13 mouse cellular contexts compared by ENCODE assay signal in the genomic region with DNA sequence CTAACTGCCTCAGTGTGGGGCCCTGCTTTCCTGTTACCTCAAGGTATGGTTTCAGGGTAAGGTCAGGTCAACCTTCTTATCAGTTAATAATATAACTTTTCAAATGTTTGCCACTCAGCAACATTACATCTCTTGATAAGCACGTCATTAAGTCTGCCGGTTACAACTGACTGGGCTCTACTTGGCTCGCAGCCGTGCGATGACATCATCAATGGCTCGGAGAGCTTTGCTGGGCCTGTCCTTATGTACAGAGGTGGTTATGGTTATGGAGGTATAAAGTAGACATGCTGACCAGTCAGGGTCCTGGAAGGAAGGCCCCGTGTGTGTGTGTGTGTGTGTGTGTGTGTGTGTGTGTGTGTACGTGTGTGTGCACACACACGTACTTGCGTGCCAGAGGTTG. TPM values are rescaled to one million over a fixed set of nuclear protein-coding genes. Genes with fewer than 3 reads are reported as not detected.
DNase-seq lines count a peak whose midpoint lies in the region; ATAC-seq and TF ChIP-seq lines count a peak whose summit lies in the region.
"Had no signal": no experiment of that assay in that cellular context is flagged by ENCODE, and none has a peak within 500 bp of the region (broad histone marks: within the 10 kb centered on the region; RNA-seq: fewer than 3 reads in every experiment).

No protein-coding gene starts in this region.

- H3K27me3 ChIP-seq in heart, embryonic 15.5 days: no peaks in the 10 kb centered on the region
- no peaks in the 10 kb centered on the region for H3K27me3 ChIP-seq in heart, embryonic 12.5 days (replicated peaks)
- H3K27me3 ChIP-seq in lung, postnatal 0 days (replicated peaks; ENCODE audit: insufficient read depth, low read length): no peaks in the 10 kb centered on the region
- no peaks in the 10 kb centered on the region for H3K27me3 ChIP-seq in kidney, postnatal 0 days (ENCODE audit: insufficient read depth, low read length)
- H3K27me3 ChIP-seq: limb, embryonic 13.5 days had no signal

- H3K9me3 ChIP-seq in heart, embryonic 15.5 days (replicated peaks): no peaks in the 10 kb centered on the region
- peaks cover 6% of the 10 kb centered on the region; the same call in 1 of the 2 replicates for H3K9me3 ChIP-seq in heart, embryonic 12.5 days (replicated peaks)
- H3K9me3 ChIP-seq in lung, postnatal 0 days (ENCODE audit: low read length): no peaks in the 10 kb centered on the region
- no peaks in the 10 kb centered on the region for H3K9me3 ChIP-seq in kidney, postnatal 0 days (replicated peaks; ENCODE audit: low read length)

- no peak overlapping the region for H3K4me2 ChIP-seq in heart, embryonic 15.5 days
- H3K4me2 ChIP-seq in heart, embryonic 12.5 days: no peak overlapping the region
- no peak overlapping the region for H3K4me2 ChIP-seq in lung, postnatal 0 days (replicated peaks; ENCODE audit: low read depth, low read length)
- no peak overlapping the region for H3K4me2 ChIP-seq in kidney, postnatal 0 days (ENCODE audit: low read length)
- H3K4me2 ChIP-seq: limb, embryonic 13.5 days had no signal

- TF ChIP-seq EP300 in lung, postnatal 0 days (IDR thresholded peaks at IDR 0.05): no peak

- H3K27ac ChIP-seq in heart, embryonic 15.5 days: no peak overlapping the region
- no peak overlapping the region for H3K27ac ChIP-seq in heart, embryonic 12.5 days (ENCODE audit: poor library complexity, severe bottlenecking)
- no peak overlapping the region for H3K27ac ChIP-seq in lung, postnatal 0 days (ENCODE audit: low read length)
- H3K27ac ChIP-seq in kidney, postnatal 0 days: no peak overlapping the region
- H3K27ac ChIP-seq: embryonic facial prominence, embryonic 10.5 days; limb, embryonic 13.5 days had no signal

- H3K36me3 ChIP-seq in heart, embryonic 15.5 days: no peaks in the 10 kb centered on the region
- no peaks in the 10 kb centered on the region for H3K36me3 ChIP-seq in heart, embryonic 12.5 days
- no peaks in the 10 kb centered on the region for H3K36me3 ChIP-seq in lung, postnatal 0 days (ENCODE audit: insufficient read depth, low read length)
- H3K36me3 ChIP-seq in kidney, postnatal 0 days (ENCODE audit: insufficient read depth, low read length): no peaks in the 10 kb centered on the region
- H3K36me3 ChIP-seq: embryonic facial prominence, embryonic 10.5 days; limb, embryonic 13.5 days had no signal

- TF ChIP-seq CTCF in lung, postnatal 0 days (IDR thresholded peaks at IDR 0.05): no peak
- no peak for TF ChIP-seq CTCF in kidney, postnatal 0 days (IDR thresholded peaks at IDR 0.05; ENCODE audit: low read depth)

- no peak overlapping the region for H3K9ac ChIP-seq in heart, embryonic 15.5 days
- H3K9ac ChIP-seq in heart, embryonic 12.5 days: no peak overlapping the region
- H3K9ac ChIP-seq in lung, postnatal 0 days (replicated peaks; ENCODE audit: low read depth): no peak overlapping the region
- no peak overlapping the region for H3K9ac ChIP-seq in kidney, postnatal 0 days (ENCODE audit: low read depth, low read length)
- H3K9ac ChIP-seq: limb, embryonic 13.5 days had no signal

- H3K4me3 ChIP-seq in heart, embryonic 15.5 days: no peak overlapping the region
- no peak overlapping the region for H3K4me3 ChIP-seq in heart, embryonic 12.5 days
- H3K4me3 ChIP-seq in lung, postnatal 0 days (ENCODE audit: low read depth, low read length): no peak overlapping the region
- H3K4me3 ChIP-seq in kidney, postnatal 0 days (replicated peaks; ENCODE audit: low read depth, low read length): no peak overlapping the region
- H3K4me3 ChIP-seq: embryonic facial prominence, embryonic 10.5 days; limb, embryonic 13.5 days had no signal

- 63% methylated on average over 10 of the region's 10 CpGs for WGBS in heart, embryonic 15.5 days
- WGBS in heart, embryonic 12.5 days: 65% methylated on average over 10 of the region's 10 CpGs
- 76% methylated on average over 10 of the region's 10 CpGs for WGBS in lung, postnatal 0 days
- 81% methylated on average over 10 of the region's 10 CpGs for WGBS in kidney, postnatal 0 days

- ATAC-seq in heart, embryonic 15.5 days (replicated peaks; ENCODE audit: insufficient number of reproducible peaks, insufficient read depth, low FRiP score, low read depth): peak; percentile 60; the same call in 1 of the 2 replicates
- no peak for ATAC-seq in heart, embryonic 12.5 days (ENCODE audit: insufficient number of reproducible peaks, low FRiP score)
- no peak; the same call in 1 of the 2 replicates for ATAC-seq in lung, postnatal 0 days
- ATAC-seq in kidney, postnatal 0 days (replicated peaks; ENCODE audit: low FRiP score, low read depth): 0 out of 2 replicates have a peak, but pooled peaks have one; percentile 43
- ATAC-seq: hindbrain, embryonic 16.5 days had no signal

- DNase-seq in lung, postnatal 0 days (ENCODE audit: low spot score): peak; percentile 41
- no peak for DNase-seq in lung, adult 18-20 months
- no peak for DNase-seq in kidney, postnatal 0 days (ENCODE audit: low spot score)
- no peak for DNase-seq in frontal cortex, postnatal 14 days (ENCODE audit: low spot score in 2 of 2)
- DNase-seq in c-Kit-positive CD71-positive TER-119-positive erythroid progenitor cells, embryonic 14.5 days (ENCODE audit: low spot score): no peak
- DNase-seq: retina, postnatal 1 day; spleen, adult 18-20 months had no signal

- H3K4me1 ChIP-seq in heart, embryonic 15.5 days (replicated peaks): peaks cover 7% of the 10 kb centered on the region; the same call in 1 of the 2 replicates
- H3K4me1 ChIP-seq in heart, embryonic 12.5 days (replicated peaks): peaks cover 6% of the 10 kb centered on the region; the same call in 1 of the 2 replicates
- H3K4me1 ChIP-seq in lung, postnatal 0 days (ENCODE audit: insufficient read depth, low read depth, low read length): no peaks in the 10 kb centered on the region
- H3K4me1 ChIP-seq in kidney, postnatal 0 days (replicated peaks; ENCODE audit: insufficient read depth, low read length): no peaks in the 10 kb centered on the region
- H3K4me1 ChIP-seq: embryonic facial prominence, embryonic 10.5 days; limb, embryonic 13.5 days had no signal

RNA-seq across cellular contexts. Expression of gene Gadl1, which starts 15.3 kb away (rescaled TPM):
- polyA plus RNA-seq in heart, embryonic 15.5 days (2015; fragmentation: Nextera tagmentation; extraction: Ambion mirVana): 0.39 and 0.69 TPM in 2 replicates
- 0.45 and 0.46 TPM in 2 replicates for polyA plus RNA-seq in heart, embryonic 12.5 days (2016; fragmentation: Nextera tagmentation; extraction: Ambion mirVana)
- 0.47 and 0.50 TPM in 2 replicates for polyA plus RNA-seq in lung, postnatal 0 days (2015; fragmentation: Nextera tagmentation; extraction: Ambion mirVana)
- polyA plus RNA-seq in kidney, postnatal 0 days (2015; fragmentation: Nextera tagmentation; extraction: Ambion mirVana): 0.51 and 0.61 TPM in 2 replicates
- polyA plus RNA-seq: gonadal fat pad, adult 2 months had no signal

Comparison
In these comparisons a context has a peak if more than half of its experiments do, and no peak if none do; other contexts are left out.
1. ATAC-seq: peak in heart, embryonic 15.5 days (single experiment) and kidney, postnatal 0 days (single experiment); none in heart, embryonic 12.5 days (single experiment) and lung, postnatal 0 days (single experiment).